Mouse (Mus musculus): ENCODE data around the gene Crhr1. TPM values are rescaled to one million over a fixed set of nuclear protein-coding genes. Genes with fewer than 3 reads are reported as not detected.

Crhr1 gene
- total RNA-seq, 2 experiments from 2014 or later: not detected

DNA sequence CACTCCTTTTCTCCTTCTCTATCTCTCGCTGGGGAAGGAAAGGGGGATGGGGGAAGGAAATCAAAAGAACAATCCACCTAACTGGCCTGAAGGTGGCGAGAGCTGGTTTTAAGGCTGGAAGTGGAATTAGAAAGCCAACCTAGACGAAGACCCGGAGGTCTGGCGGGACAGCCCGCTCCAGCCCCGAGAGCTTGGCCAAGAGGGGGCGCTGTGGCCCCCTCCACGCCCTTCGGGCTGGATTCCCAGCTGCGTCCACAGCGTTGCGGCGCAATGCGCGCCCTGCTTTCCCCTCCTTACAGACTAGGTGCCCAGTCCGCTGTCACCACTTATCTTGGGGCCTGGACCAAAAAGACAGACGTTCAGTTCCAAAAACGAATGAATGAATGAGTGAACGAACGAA lies 899 bp upstream of the Crhr1 start:
- intact Hi-C loops (cut with DNase I): no loop called here

DNA sequence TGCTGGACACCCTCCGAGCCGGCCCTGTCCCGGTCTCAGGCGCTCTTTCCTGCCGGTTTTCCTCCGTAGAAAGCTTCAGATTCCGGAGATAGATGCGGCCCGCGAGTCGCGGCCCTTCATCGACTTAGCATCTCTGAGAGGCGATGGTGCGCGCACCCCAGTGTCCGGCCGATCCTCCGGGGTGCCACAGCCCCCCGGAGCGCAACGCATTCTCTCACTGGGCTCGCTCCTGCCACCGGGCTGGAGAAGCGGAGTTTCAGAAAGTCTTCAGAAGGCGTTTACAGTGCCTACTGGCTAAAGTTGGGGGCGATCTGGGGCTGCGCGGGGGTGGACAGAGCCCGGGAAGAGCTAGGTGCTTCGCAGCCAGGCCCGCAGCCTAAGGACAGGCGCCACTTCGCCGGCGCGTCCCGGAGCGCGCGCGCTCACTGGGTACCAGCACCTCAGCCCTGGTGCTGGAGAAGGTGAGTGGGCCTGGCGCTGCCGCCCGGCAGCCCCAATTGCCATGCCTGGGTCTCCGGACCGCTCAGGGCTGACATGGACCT lies 858 bp downstream of the Crhr1 start:
- intact Hi-C loops (cut with DNase I): no loop called here
- DNase-seq: no peak

More for the DNA sequence above, 899 bp upstream of the Crhr1 start:
- DNase-seq: peak; percentile 2 to 11

DNA sequence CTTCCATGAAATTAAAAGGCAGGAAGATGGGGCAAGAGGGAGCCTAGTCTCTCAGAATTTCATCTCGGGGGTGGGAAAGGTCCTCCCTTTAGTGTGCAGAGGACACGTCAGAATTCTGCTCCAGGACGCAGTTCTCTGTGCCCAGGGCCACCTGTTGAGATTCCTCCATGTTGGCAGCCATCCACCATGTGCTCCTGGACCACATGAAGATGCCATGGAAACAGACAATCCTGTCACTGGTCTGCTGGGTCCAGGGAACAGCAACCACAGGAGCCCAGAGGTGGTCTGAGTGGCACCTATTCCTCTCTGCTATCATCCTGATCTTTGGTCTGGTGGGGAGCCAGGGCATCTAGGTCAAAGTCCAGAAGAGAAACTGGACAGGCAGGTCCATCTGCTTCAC lies 6.3 kb downstream of the Crhr1 start:
- DNase-seq: no peak
- intact Hi-C loops (cut with DNase I): no loop called here

DNA sequence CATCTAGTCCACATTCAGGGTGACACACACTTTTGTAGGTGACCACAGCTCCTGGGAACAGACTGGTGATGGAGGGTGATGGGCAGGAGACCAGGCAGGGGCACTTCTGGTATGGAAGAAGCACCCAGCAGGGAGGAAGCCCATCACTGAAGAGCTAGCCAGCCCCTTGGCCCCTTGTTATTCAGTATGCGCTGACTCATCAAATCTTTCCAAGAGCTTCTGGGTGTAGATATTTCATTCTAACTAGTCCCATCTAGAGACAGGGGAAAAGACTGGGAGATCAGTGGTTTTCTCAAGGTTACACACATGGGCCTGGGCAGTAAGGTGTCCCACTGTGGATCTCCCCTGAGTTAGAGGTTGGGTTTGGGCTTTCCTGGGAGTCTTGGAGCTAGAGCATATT lies 12.3 kb downstream of the Crhr1 start:
- intact Hi-C loops (cut with DNase I): no loop called here
- DNase-seq: no peak

DNA sequence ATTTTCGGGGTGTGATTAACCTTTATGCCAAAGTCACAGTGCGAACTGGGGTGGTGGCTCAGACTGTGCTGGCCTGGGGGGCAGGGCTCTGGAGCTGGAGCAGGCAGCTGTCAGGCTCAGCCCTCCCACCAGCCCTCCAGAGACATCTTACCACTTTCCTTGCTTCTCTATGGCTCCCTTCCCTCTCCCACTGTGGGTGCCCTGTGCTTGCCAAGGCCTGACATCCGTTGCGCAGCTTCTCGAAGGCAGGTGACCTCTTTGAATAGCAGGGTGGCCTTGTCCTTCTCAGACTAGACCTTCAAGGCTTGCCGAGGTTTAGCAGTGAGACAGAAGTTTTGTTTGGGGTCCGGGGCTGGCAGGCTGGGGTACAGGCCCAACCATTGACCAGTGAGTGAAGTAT lies 16.1 kb downstream of the Crhr1 start:
- no peak for DNase-seq

DNA sequence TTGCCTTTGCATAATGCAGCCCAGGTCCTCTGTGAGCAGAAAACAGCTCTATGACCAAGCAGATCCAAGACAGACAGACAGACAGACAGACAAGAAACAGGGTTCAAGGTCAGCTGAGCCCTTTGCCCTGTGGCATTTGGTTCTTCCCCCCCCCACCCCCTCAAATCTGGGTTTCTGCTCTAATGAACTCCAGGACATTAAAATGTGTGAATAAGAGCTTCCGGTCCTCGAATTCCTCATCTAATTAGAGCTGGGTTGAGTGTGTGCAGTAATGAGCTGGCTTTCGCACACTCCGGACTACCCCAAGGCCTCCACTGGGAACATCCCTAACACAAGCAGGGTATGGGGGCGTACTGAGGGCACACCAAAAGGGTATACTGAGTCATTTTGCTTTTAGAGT lies 18.3 kb downstream of the Crhr1 start:
- intact Hi-C loops (cut with DNase I): no loop called here
- no peak for DNase-seq

More for the DNA sequence above, 16.1 kb downstream of the Crhr1 start:
- intact Hi-C loops (cut with DNase I): no loop called here

DNA sequence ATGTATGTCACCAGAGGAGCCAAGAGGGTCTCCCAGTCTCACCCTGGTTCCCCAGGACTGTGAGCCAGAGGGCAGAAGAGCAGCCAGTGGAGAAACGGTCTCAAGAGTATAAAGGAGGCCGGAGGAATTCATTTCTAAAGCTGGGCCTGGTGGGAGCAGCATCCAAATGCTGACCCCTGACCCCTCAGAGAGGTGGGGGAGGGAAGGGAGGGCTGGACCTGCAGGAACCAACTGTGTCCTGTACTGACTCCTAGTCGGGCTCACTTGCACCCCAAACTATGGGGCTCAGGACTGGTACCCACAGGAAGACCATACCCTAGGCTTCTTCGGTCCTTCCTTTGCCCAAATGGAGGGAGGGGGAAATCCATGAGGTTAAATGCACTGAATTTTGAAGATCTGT lies 21.7 kb downstream of the Crhr1 start:
- no peak for DNase-seq
- intact Hi-C loops (cut with DNase I): no loop called here

DNA sequence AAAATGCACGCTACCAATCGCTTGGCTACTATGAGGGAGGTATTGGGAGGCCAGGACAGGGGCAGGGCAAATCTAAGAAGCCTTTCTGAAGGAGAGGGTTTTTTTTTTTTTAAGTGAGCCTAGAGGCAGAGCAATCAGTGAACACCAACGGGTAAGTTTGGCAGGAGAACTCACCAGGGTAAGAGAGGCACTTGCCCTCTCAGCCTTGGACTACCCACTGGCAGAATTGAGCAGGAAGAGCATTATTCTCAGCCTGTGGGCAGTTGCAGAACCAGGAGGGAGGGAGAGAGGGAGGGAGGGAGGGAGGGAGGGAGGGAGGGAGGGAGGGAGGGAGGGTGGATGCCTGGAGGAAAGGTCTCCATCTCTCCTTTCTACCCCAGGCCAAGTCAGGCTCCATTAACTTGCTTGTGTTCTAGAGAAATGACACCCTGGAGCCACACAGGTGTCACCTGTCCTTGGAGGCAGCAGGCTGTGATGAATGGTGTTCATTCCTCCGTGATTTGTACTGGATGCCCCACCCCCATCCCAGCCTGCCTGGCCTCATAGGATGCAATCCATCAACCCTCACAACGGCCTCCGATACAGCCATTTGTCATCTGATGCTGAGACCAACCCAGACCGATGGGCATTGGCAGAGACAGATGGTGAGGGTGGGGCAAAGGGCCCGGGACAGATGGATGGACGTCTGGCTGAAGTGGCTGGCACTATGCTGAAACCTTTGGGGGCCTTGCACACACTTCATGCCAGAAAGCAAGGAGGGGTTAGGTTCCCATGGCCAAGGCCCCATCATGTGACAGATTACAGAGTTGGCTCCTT lies 22.4 kb downstream of the Crhr1 start:
- intact Hi-C loops (cut with DNase I): no loop called here

DNA sequence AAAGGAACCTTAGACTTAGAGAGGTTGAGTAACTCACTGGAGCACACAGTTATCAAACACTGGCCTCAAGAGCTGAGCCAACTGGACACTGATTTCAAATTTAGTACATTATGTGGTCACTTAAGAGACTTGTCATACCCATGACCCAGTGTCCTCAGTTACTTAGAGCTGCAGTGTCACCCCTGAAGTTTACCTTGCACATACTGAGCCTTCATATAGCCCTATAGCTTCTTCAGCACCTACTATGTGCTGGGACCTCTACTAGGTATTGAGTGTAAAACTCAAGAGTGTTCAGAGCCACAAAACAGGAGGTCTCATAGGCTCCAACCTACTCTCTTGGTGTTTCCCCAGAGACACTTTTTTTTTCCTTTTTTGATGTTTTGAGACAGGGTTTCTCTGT lies 23.2 kb downstream of the Crhr1 start:
- intact Hi-C loops (cut with DNase I): no loop called here

More for the DNA sequence above, 22.4 kb downstream of the Crhr1 start:
- no peak for DNase-seq

DNA sequence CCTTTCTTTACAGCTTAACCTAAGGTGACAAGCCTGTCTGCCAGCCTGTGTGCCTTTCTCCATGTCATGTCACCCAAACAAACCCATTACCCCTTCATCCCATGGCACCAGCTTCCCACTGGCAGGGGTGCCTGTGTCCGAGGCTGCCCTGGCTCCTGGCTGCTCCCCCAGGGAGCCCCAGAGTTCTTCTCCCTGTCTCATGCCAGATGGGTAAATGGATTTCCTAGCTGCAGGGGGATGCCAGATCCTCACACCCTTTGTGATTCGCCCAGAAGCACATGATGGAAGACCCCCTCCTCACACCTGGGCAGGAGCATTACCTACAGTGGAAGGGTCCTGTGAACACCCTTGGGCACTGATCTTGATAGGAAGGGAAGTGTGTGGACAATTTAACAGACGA lies 23.7 kb downstream of the Crhr1 start:
- intact Hi-C loops (cut with DNase I): no loop called here
- DNase-seq: no peak

More for the DNA sequence above, 23.2 kb downstream of the Crhr1 start:
- no peak for DNase-seq

DNA sequence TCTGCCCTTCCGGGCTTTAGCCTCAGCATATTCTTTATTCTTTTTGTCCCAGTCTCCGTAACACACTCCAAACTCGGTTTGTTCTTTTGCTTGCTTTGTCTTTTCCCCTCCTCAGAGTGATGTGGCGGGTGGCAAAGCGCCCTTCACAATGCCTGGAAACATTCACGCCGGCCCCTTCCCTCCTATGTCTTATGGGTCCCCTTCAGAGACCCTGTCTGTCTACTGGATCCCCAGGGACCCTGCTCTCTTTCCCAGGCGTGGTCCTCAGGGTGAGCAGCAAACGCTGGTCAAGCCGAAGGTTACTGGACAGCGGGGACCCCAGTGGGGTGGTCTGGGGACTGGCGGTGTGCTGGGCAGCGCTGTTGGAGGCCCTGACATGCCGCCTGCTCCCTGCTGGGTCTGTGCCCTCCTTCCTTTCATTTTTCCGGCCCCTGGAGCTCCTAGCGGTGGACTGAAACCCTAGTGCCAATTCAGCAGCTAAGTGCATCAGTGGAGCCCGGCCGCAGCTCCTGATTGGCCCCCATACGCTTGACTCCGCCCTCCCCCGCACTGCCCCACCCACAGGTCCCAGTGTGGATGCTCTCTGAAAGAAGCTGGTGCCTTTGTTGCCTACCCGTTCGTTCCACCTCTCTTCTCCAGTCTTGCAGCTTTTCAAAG lies 25.1 kb downstream of the Crhr1 start:
- intact Hi-C loops (cut with DNase I): no loop called here

DNA sequence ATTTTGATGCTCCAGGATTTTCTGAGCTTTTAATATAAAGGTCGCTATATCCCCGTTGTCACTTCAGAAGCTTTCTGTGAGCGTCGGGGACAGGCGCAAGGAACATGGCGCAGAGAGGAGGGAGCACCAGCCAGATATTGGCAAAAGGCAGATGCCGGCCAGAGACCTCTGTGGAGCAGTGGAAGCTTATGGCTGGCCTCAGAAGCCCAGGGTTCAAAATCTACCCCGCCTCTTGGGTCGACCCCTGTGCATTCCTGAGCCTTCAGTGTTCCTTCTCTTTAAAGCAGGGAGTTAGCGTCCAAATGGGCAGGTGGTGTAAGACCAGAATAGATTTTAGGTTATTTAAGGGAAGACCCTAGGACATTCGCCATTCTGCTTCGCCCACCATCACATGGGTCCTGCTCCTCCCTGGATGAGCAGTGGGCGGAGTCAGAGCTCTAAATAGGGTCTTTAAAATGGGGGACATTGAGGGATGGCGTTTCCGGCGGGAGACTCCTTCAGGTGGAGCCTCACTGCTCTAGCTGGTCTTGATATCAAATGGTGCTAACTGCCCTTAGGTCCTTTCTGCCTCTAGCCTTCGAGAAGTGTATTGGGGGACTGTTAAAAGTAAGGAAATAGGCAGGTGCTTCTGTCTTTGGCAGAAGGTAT lies 25.7 kb downstream of the Crhr1 start:
- intact Hi-C loops (cut with DNase I): no loop called here
- DNase-seq: no peak

More for the DNA sequence above, 25.1 kb downstream of the Crhr1 start:
- DNase-seq: peak; percentile 14 to 16

DNA sequence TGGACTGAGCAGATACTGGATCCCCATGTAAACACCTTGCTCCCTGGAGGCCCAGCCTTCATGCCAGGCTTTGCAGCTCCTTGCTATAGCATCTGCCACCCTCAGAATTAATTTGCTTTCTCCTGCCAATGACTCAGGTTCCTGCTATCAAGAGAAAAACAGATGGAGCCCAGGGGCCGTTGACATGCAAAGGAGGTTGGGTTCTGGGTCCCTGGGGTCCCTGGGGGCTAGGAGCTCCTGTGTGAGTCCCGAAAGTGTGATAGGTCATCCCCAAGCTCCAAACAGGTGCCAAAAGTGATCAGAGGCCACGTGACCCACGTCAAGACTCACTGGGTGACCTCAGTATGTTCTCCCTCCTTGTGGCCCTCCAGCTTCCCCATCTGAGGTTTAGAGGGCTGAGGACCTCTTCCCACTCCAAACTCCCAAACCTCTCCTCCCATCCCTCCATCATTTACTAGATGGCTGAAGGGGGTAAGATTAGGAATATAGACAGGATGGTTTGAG lies 27.2 kb downstream of the Crhr1 start:
- intact Hi-C loops (cut with DNase I): no loop called here
- DNase-seq: no peak

DNA sequence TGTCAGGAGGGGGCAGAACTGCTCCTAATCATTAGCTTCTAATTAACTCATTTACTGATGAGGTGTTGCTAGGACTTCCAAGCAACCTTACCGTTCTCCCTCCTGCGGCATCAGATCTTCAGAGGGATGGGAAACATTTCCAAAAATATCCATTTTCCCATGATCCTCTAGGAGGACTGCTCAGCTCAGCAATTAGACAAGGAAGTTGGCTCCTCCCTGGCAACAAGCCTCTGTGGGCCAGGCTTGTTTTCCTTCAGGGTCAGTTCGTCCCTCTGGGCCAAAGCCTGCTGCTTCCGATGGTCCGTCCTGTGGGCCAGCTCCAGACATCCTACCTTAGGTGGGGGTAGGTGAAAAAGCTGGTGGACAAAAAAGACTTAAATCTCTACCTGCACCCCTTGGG lies 28.5 kb downstream of the Crhr1 start:
- intact Hi-C loops (cut with DNase I): no loop called here
- DNase-seq: no peak

DNA sequence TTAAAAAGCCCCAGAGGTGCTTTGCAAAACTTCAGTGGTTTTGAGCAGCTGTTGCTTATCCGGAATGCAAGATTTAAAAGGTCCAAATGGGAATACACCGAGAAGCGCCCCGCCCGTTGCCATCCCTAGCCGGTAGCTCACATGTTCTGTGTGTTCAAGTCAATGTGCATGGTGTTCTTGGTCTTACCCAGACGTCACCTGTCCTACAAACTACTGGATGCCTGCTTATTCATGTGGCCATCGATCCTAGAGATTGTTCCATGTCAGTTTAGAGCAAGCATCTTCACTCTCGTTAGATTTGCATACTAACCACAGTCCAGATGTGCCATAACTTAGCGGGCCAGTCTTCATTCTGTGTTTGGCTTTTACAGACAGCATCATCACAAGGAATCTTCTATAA lies 31.6 kb downstream of the Crhr1 start:
- DNase-seq: no peak
- intact Hi-C loops (cut with DNase I): no loop called here

DNA sequence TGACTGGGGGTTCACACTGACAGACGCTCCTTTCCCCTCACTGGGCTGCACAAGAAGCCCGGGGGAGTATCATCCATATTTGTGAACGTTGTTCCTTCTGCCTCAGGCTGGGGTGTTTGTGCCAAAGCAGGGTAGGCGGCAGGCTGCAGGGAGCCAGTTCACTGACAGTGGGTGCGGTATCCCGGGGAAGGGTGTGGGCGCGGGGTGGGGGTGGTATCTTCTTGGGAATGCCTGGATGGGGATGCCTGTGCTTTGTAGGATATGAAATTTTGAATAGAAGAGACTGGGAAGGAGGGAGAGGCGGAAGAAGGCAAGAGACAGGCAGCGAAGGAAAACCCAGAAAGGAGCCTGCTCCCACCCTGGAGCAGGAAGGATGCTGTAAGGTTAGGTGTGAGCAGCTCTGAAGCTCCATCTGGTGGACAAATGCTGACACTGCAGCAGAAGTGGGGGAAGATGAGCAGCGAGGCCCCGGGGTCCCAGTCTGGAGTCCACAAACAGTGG lies 38.7 kb downstream of the Crhr1 start:
- intact Hi-C loops (cut with DNase I): loop anchor here (1.0 to 10.0 kb wide), 2 partner anchors 184 to 407 kb away; no protein-coding TSS in a partner anchor
- peak; percentile 57 to 69 for DNase-seq

DNA sequence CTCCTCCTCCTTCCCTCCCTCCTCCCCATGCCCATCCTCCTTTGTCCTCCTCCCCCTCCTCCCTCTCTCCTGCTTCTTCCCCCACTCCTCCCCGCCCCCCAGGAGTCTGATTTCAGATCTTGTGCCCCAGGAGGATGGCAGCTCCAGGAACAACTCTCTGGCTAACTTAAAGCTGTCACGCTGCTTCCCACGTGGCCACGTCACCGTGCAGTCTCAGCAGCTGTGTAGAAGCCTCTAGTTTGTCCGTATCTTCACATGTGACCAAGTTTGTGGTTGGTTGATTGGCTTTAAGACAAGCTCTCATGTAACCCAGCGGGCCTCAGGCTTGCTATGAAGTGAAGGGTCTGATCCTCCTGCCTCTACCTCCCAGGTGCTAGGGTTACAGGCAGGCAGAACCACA lies 46.2 kb downstream of the Crhr1 start:
- DNase-seq: no peak
- intact Hi-C loops (cut with DNase I): loop anchor here (10.0 kb wide), 1 partner anchor 414 kb away; no protein-coding TSS in a partner anchor

DNA sequence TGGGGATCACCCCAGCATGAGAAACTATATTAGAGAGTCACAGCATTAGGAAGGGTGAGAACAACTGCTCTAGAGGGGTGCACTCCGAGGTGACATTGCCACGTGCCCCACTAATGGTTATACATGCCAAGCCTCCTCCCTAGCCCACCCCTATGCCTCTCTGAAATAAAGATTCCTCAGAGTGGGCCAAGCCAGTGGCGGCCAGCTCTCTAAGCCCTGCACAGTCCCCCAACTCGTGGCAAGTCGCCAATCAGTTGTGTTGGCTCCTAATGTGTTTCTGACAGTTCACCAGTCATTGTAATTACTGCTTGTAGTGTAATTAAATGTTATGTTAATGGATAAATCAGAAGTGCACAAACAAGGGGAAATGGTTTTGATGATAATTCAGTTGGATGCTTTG lies 47.1 kb downstream of the Crhr1 start:
- intact Hi-C loops (cut with DNase I): loop anchor here (10.0 kb wide), 1 partner anchor 415 kb away; no protein-coding TSS in a partner anchor
- no peak for DNase-seq

DNA sequence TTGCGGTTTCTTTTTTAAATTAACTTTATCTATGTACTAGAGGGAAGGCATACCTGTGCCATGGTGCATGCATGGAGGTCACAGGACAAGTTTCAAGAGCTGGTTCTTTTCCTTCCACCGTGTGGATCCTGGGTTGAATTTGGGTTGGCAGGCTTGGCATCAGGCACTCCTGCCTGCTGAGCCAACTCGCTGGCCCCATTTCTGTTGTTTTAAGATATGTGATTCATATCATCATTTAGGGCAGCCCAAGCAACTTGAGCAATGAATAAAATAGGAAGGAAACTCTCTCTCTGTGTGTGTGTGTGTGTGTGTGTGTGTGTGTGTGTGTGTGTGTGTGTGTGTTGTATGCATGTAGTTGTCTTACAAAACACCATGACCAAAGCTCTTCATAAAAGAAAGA lies 49.5 kb downstream of the Crhr1 start:
- intact Hi-C loops (cut with DNase I): no loop called here
- DNase-seq: no peak

DNA sequence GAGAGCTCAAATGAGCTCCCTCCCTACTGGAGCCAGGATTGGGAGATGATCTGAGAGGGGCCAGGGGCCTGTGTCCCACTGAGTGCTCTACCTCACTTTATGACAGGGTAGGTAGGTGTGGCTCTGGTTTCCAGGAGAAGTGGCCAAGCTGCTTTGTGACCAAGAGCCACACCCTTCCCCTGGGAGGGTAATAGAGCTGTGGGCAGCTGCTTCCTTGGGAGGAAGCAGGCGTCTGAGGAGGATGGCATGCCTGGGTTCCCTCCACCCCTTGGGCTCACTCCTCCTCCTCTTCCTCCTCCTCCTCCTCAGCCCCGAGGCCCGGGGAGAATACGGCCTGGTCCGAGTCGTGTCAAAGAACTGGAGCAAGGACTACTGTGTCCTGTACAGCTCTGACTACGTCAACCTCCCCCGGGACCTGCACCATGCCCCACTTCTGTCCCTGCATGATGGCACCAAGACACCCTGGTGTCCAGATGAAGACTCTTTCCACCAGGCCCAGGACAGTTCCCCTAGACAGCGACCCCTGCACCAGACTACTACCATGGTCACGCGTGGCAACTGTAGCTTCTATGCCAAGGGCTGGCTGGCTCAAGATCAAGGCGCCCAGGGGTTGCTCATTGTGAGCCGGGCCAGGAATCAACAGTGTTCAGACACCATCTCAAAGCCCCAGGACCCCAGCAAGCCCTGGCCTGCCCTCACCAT lies 53.6 kb downstream of the Crhr1 start, which contains the start of gene Sppl2c:
TSS of gene Sppl2c (plus strand) at position 193 of the 702 bp plus-strand sequence.
- DNase-seq: no peak
- intact Hi-C loops (cut with DNase I): no loop called here

Data from heart, postnatal 36 days (tissue).